Mouse (Mus musculus) forebrain, embryonic 15.5 days (tissue): ENCODE measurements at regions not wholly inside any gene's neighbourhood (a gene's known extent, or its start where the extent isn't known, plus 50 kb on each side); places are given as distances from the start of the nearest gene placed in this dataset.
A peak's percentile ranks its signal among the peaks of the same experiment; 100 is the strongest.
"Not testable (repeated sequence)": the region's sequence is repeated elsewhere in the genome, so short reads cannot be mapped to it uniquely, and the experiment has no call there.

Experiments
- ATAC-seq: fragments of 200-750 bp; cut with Nextera tagmentation; replicated peaks from 2 replicates; pipeline ENCODE4 v1.8.0; 2017; ENCODE audit warnings: mild to moderate bottlenecking, moderate TSS enrichment, moderate library complexity
- H3K27ac ChIP-seq: fragments of 300-500 bp; sonication (generic); replicated peaks from 2 replicates; pipeline ENCODE4 v1.5.1; 2015; ENCODE audit warnings: mild to moderate bottlenecking, inconsistent platforms
- H3K27me3 ChIP-seq: fragments of 300-500 bp; sonication (generic); 2 replicates; pipeline ENCODE4 v1.6.1; 2015; ENCODE audit warnings: inconsistent platforms
- H3K36me3 ChIP-seq: fragments of 300-500 bp; sonication (generic); 2 replicates; pipeline ENCODE4 v1.6.1; 2015; ENCODE audit warnings: mild to moderate bottlenecking, inconsistent platforms
- H3K4me1 ChIP-seq: fragments of 300-500 bp; sonication (generic); 2 replicates; pipeline ENCODE4 v1.6.1; 2015; ENCODE audit warnings: inconsistent platforms
- H3K4me2 ChIP-seq: fragments of 300-500 bp; sonication (generic); replicated peaks from 2 replicates; pipeline ENCODE4 v1.6.1; 2015; ENCODE audit warnings: mild to moderate bottlenecking, inconsistent platforms
- H3K4me3 ChIP-seq: fragments of 300-500 bp; sonication (generic); 2 replicates; pipeline ENCODE4 v1.5.1; 2015; ENCODE audit warnings: mild to moderate bottlenecking, inconsistent platforms
- H3K9ac ChIP-seq: fragments of 300-500 bp; sonication (generic); replicated peaks from 2 replicates; pipeline ENCODE4 v1.6.1; 2015; ENCODE audit warnings: mild to moderate bottlenecking, inconsistent platforms
- H3K9me3 ChIP-seq: fragments of 300-500 bp; sonication (generic); 2 replicates; pipeline ENCODE4 v1.6.1; 2016; ENCODE audit warnings: inconsistent platforms
- WGBS: fragments of 180-500 bp; shearing (Covaris S2); methylation state at CpG from one replicate; pipeline ENCODE4 v1.1.7; 2015; ENCODE audit warnings: mixed read lengths; 5-methylcytosine and 5-hydroxymethylcytosine counted together

DNA sequence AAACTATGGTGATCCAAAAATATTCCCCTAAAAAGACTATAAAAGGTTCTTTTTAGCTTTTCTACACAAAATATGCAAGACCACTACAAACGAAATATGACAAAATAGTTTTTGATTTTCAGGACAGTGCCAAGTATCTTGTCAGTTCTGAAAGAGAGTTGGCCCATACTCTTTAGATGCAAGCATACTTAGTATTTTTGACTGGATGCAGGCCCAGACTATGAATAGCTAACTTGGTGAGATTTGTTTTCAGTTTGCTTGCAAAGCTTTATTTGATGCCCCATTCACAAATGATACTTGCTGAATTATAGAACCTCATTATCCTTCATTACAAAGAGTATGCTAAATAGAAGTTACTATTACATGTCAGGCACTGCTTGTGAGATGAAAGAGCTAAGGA, 258.8 kb downstream of the Casp12 start:
- no peak overlapping the region for H3K9ac ChIP-seq
- no peaks in the 10 kb centered on the region for H3K4me1 ChIP-seq
- no peak overlapping the region for H3K27ac ChIP-seq
- no peaks in the 10 kb centered on the region for H3K27me3 ChIP-seq
- H3K4me3 ChIP-seq = no peak overlapping the region
- ATAC-seq = peak; percentile 67; the same call in 1 of the 2 replicates
- 42% methylated on average over 1 of the region's 1 CpGs for WGBS
- H3K9me3 ChIP-seq = no peaks in the 10 kb centered on the region
- no peak overlapping the region for H3K4me2 ChIP-seq
- H3K36me3 ChIP-seq = no peaks in the 10 kb centered on the region

DNA sequence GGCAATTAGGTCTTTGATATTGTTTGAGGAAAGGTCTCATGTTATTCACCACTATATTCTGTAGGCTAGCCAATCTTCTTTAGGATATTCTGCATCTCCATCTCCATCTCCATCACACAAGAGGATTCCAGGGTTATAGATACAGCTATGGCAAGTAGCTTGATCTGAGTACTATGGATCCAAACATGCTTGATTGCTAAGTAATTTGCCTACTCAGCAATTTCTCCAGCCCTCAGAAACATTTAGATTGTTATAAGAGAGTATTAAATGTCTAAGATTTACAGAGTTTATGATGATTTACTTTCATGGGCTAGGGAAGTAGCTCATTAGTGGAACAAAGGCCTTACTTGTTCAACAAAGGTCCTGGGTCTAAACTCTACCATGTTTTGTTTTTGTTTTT, 259.8 kb downstream of the Casp12 start:
- Histone ChIP-seq H3K4me1 (no peaks in the 10 kb centered on the region), H3K4me3 (no peak overlapping the region), H3K27me3 (no peaks in the 10 kb centered on the region), H3K9ac (no peak overlapping the region), H3K36me3 (no peaks in the 10 kb centered on the region), H3K4me2 (no peak overlapping the region), H3K9me3 (no peaks in the 10 kb centered on the region), H3K27ac (no peak overlapping the region)
- no peak for ATAC-seq

DNA sequence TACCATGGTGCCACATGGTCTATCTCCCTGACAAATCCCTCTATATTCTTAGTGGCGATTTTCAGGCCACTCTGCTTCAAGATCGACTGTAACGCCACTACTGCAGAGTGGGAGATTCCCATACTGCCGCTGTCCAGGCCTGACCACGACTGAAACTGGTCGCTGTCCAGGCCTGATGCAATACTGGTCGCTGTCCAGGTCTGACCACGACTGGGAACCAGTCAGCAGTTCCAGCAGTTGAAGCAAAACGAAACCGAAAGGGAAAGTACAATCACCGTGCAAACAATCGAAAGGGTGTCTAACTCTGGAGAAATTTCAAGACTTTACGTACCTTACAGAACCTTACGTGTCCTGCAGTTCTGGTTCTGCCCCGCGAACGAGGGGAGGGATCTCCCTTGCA, 271.5 kb downstream of the Casp12 start:
- H3K4me2 ChIP-seq = no peak overlapping the region
- H3K36me3 ChIP-seq = no peaks in the 10 kb centered on the region
- H3K27ac ChIP-seq = no peak overlapping the region
- no peaks in the 10 kb centered on the region for H3K27me3 ChIP-seq
- H3K9me3 ChIP-seq = no peaks in the 10 kb centered on the region
- ATAC-seq = no peak
- no peak overlapping the region for H3K9ac ChIP-seq
- no peak overlapping the region for H3K4me3 ChIP-seq
- WGBS = 95% methylated on average over 17 of the region's 17 CpGs
- no peaks in the 10 kb centered on the region for H3K4me1 ChIP-seq

DNA sequence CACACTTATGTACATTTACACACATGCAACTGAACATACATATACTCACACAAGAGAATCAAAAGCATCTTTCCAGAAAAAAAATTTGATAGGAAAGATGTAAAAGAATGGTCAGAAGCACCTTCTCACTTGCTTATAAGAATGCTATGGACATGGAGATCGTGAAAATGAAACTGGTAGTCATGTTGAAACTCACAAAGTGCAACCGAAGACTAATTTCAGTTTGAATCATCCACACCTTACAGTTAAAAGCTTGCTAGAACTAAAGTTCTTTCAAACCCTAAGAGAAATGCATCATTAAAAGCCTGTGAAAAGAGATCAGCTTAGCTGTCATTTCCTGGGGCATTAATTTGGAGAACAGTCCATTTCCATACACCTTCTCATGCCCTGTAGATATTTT, 278.2 kb downstream of the Casp12 start:
- Histone ChIP-seq H3K27ac (no peak overlapping the region), H3K9ac (no peak overlapping the region), H3K36me3 (no peaks in the 10 kb centered on the region), H3K27me3 (no peaks in the 10 kb centered on the region), H3K9me3 (no peaks in the 10 kb centered on the region), H3K4me3 (no peak overlapping the region), H3K4me1 (no peaks in the 10 kb centered on the region), H3K4me2 (no peak overlapping the region)
- 88% methylated on average over 2 of the region's 2 CpGs for WGBS
- no peak for ATAC-seq

DNA sequence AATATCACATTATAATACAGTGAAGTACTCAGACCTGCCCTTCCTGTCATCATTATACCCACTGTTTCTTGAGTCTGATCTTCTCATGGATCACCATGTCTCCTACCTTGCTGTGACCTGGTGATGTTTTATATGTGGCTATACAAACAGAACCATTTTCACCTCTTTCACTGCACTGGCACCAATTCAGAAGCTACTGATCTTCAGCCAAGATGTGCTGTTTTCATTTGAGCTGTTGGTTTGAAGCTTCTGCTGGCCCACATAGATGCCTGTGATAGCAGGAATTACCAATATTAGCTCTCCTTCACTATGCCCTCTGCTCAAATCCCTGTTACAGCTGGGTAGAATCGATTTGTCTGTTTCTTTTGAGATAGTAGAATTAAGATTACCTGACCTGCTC, 282.3 kb downstream of the Casp12 start:
- H3K9ac ChIP-seq = no peak overlapping the region
- H3K27ac ChIP-seq = no peak overlapping the region
- no peaks in the 10 kb centered on the region for H3K4me1 ChIP-seq
- H3K4me3 ChIP-seq = no peak overlapping the region
- ATAC-seq = no peak
- H3K4me2 ChIP-seq = no peak overlapping the region
- WGBS = 75% methylated on average over 1 of the region's 1 CpGs
- H3K9me3 ChIP-seq = no peaks in the 10 kb centered on the region
- no peaks in the 10 kb centered on the region for H3K36me3 ChIP-seq
- no peaks in the 10 kb centered on the region for H3K27me3 ChIP-seq

DNA sequence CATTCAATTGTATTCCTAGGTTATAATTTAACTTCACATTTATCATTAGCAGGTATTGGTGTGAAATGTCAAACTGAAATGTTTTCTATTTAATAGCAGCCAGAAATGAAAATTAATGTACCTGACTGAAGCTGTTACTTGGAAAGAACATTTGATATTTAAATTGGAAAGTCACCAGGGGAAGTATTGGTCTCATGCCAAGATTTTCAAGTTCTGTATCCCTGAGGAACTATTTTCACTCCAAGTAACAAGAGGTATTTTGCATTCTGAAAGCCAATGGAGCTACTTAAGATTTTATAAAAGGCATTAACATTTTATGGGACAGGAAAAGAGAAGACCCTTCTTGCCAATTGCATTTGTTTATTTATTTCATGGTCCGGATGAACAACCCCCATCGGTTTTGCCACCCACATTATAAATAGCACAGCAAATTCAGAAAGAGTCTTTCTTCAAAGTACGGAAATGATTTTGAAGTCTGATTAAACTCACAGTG, 289.3 kb downstream of the Casp12 start:
- H3K27ac ChIP-seq = no peak overlapping the region
- 40% methylated on average over 3 of the region's 3 CpGs for WGBS
- no peaks in the 10 kb centered on the region for H3K36me3 ChIP-seq
- peak; percentile 16; the same call in 1 of the 2 replicates for ATAC-seq
- no peaks in the 10 kb centered on the region for H3K4me1 ChIP-seq
- no peak overlapping the region for H3K4me2 ChIP-seq
- no peaks in the 10 kb centered on the region for H3K9me3 ChIP-seq
- no peak overlapping the region for H3K4me3 ChIP-seq
- no peaks in the 10 kb centered on the region for H3K27me3 ChIP-seq
- H3K9ac ChIP-seq = no peak overlapping the region

DNA sequence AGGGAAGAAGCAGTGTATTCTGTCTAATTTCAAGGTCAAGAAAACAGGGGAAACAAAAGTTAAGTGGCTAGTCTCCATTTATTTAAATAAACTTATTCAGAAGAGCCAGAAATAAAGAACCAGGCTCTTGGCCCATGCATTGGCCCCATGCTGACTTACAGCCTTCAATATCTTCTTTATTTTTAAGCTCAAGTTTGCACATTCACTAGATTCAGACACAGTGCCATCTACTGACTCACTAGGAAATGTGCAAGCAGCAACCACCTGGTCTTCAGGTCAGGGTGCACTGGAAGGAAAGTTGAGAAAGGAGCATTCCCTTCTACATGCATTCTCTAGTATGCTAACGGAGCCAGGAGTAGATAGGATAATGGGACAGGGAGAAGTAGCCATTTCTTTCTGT, 289.7 kb downstream of the Casp12 start:
- no peaks in the 10 kb centered on the region for H3K4me1 ChIP-seq
- no peak overlapping the region for H3K27ac ChIP-seq
- no peaks in the 10 kb centered on the region for H3K27me3 ChIP-seq
- no peak overlapping the region for H3K9ac ChIP-seq
- H3K4me3 ChIP-seq = no peak overlapping the region
- 16% methylated on average over 1 of the region's 1 CpGs for WGBS
- H3K9me3 ChIP-seq = no peaks in the 10 kb centered on the region
- H3K36me3 ChIP-seq = no peaks in the 10 kb centered on the region
- ATAC-seq = peak; percentile 79; the same call in 1 of the 2 replicates
- no peak overlapping the region for H3K4me2 ChIP-seq

DNA sequence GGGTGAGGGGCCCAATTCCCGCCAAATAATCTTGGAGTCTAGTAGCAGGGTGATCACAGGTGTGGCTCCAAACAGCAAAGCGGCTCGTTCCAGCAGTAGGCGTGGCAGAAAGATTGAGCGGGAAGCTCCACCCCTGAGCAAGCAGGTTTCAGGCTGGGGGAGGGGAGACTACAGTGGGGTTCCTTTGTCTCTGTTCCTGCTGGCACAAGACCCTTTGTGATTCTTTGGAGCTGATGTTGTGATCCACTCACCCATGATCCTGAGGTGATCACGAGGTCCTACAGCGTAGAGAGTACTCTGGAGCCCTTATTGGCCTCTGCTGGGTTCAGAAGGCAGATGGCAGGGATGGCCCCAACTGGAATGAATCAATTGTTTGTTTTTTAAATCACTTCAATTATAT, 318.7 kb downstream of the Casp12 start:
- no peak for ATAC-seq
- no peaks in the 10 kb centered on the region for H3K27me3 ChIP-seq
- no peak overlapping the region for H3K9ac ChIP-seq
- H3K4me1 ChIP-seq = no peaks in the 10 kb centered on the region
- no peak overlapping the region for H3K4me3 ChIP-seq
- no peaks in the 10 kb centered on the region for H3K36me3 ChIP-seq
- H3K27ac ChIP-seq = no peak overlapping the region
- H3K9me3 ChIP-seq = no peaks in the 10 kb centered on the region
- no peak overlapping the region for H3K4me2 ChIP-seq
- WGBS = 81% methylated on average over 7 of the region's 7 CpGs

DNA sequence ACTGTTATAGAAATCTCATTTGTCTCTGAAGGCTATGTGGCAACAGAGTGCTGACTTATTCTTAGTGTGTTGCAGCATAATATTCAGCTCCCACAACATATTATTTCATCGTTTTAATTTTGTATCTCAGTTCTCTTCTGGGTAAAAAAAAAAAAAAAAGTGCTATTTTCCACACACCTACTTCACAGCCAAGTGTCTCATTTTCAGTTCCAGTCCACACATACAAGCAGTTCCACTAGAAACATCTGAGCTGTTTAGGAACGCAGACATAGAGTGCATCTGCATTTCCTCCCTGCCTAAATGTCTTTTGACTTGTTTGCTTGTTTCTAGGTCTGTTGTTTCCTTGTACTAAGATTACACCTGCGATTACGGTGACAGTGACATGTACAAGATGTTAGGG, 328.3 kb downstream of the Casp12 start:
- Histone ChIP-seq H3K9ac (no peak overlapping the region), H3K4me1 (no peaks in the 10 kb centered on the region), H3K9me3 (no peaks in the 10 kb centered on the region), H3K4me2 (no peak overlapping the region), H3K27me3 (no peaks in the 10 kb centered on the region), H3K4me3 (no peak overlapping the region), H3K27ac (no peak overlapping the region), H3K36me3 (no peaks in the 10 kb centered on the region)
- no peak for ATAC-seq
- WGBS = 85% methylated on average over 4 of the region's 4 CpGs

DNA sequence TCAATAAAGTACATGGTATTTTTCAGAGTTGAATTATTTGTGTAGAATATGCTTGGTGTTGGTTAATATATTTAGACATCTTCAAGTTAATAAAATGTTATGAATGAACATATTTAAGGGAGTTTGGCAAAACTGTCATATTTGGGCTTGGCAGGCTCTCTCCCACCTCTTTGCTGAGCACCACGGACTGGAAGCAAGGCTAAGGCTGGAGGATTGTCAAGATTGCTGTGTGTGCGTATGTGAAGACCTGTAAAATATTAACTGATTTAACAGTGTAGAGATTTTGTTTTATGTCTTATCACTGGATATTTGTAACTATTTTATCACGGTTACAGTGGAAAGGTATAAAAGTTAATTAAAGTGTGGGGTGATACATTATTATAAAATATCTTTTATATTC, 363.3 kb downstream of the Casp12 start:
- Histone ChIP-seq H3K9ac (no peak overlapping the region), H3K4me3 (no peak overlapping the region), H3K36me3 (no peaks in the 10 kb centered on the region), H3K27me3 (no peaks in the 10 kb centered on the region), H3K4me1 (no peaks in the 10 kb centered on the region), H3K9me3 (no peaks in the 10 kb centered on the region), H3K27ac (no peak overlapping the region), H3K4me2 (no peak overlapping the region)
- ATAC-seq = no peak
- WGBS = 78% methylated on average over 3 of the region's 3 CpGs

DNA sequence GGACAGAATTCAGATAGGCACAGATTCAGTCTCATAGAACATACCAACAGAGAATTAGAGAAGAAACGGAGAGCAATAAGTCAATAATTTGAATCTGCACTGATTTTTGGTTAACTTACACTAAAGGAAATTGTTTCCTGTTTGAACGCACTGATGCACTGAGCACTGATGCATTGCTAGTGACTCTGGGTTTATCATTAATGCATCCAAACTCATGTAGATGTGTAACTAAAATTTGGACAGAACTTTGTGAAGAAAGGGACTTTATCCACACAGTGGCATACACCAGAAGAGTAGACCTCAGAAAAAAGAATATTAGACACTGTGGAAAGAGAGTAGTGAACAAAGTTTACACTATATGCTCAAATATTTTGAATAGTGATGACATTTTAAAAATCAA, 364.2 kb downstream of the Casp12 start:
- Histone ChIP-seq H3K27ac (no peak overlapping the region), H3K4me2 (no peak overlapping the region), H3K4me1 (no peaks in the 10 kb centered on the region), H3K36me3 (no peaks in the 10 kb centered on the region), H3K4me3 (no peak overlapping the region), H3K9ac (no peak overlapping the region), H3K9me3 (no peaks in the 10 kb centered on the region), H3K27me3 (no peaks in the 10 kb centered on the region)
- WGBS = 77% methylated on average over 2 of the region's 2 CpGs
- no peak for ATAC-seq

DNA sequence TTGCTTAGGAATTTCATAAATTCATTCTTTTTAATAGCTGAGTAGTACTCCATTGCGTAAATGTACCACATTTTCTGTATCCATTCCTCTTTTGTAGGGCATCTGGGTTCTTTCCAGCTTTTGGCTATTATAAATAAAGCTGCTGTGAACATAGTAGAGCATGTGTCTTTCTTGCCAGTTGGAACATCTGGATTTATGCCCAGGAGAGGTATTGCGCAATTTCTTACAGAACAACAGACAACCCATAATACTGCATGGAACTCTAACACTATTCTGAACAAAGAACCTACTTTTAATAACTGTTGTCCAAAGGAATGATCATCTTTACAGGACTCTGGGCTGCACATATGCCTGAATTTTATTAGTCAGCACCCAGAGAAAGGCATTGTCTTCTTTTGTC, 373.4 kb downstream of the Casp12 start:
- not testable (repeated sequence) for H3K36me3 ChIP-seq, H3K4me1 ChIP-seq, ATAC-seq, H3K9ac ChIP-seq, H3K27ac ChIP-seq, H3K9me3 ChIP-seq, H3K27me3 ChIP-seq, H3K4me3 ChIP-seq, H3K4me2 ChIP-seq
- WGBS = 96% methylated on average over 2 of the region's 2 CpGs

DNA sequence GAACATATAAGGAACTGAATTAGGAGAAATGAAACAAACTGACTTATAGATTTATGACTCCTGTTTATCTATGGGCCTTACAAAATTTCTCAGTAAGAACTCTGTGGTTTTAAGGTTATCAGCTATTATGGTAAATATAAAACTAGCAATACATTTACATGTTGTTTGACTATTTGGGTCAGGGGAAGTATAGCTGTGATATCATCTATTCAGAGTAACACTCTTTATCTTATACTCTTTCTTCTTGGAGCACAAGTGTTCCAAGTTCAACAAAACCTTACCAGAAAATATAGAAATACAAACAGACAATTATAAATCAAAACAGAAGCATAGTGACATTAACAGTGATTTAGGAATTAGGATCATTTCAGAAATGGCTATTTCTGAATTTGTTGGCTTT, 383.6 kb downstream of the Casp12 start:
- Histone ChIP-seq H3K9me3 (no peaks in the 10 kb centered on the region), H3K36me3 (no peaks in the 10 kb centered on the region), H3K4me3 (no peak overlapping the region), H3K27me3 (no peaks in the 10 kb centered on the region), H3K9ac (no peak overlapping the region), H3K4me1 (no peaks in the 10 kb centered on the region), H3K4me2 (no peak overlapping the region), H3K27ac (no peak overlapping the region)
- ATAC-seq = no peak
